Mouse (Mus musculus): Measurements from ENCODE around the gene Prkd3. TPM values are rescaled to one million over a fixed set of nuclear protein-coding genes. Genes with fewer than 3 reads are reported as not detected.
A peak's percentile ranks its signal among the peaks of the same experiment; 100 is the strongest.

Prkd3 gene
- polyA plus RNA-seq, 1 experiment from 2014 or later, result 12.9 TPM

GRCm38 (mm10) chr17:78916369-78916813 lies 104.2 kb downstream of the Prkd3 start, which contains the start of gene Cebpzos:
Cebpzos (plus strand) TSS chr17:78916500.
- under 1% methylated on average over 37 of the region's 37 CpGs for WGBS (ENCODE audit: insufficient replicate concordance)
- peaks cover 28% of the 10 kb centered on the region for H3K4me1 ChIP-seq

GRCm38 (mm10) chr17:78915772-78916171 lies 104.8 kb downstream of the Prkd3 start:
- Histone ChIP-seq H3K9ac (peak overlapping the region; percentile 80), H3K4me3 (peak overlapping the region; percentile 78), H3K27ac (peak overlapping the region; percentile 87), H3K27me3 (replicated peaks) (no peaks in the 10 kb centered on the region), H3K36me3 (peaks cover 25% of the 10 kb centered on the region), H3K9me3 (replicated peaks) (no peaks in the 10 kb centered on the region), H3K4me2 (peak overlapping the region; percentile 85), H3K4me1 (peaks cover 28% of the 10 kb centered on the region)
- ATAC-seq, result 0 out of 2 replicates have a peak, but pooled peaks have one; percentile 0
- 47% methylated on average over 6 of the region's 6 CpGs for WGBS (ENCODE audit: insufficient replicate concordance)

More at GRCm38 (mm10) chr17:78916369-78916813, 104.2 kb downstream of the Prkd3 start, which contains the start of gene Cebpzos:
- Histone ChIP-seq H3K9me3 (replicated peaks) (no peaks in the 10 kb centered on the region), H3K4me2 (peak within 1 kb of the TSS; percentile 85), H3K27ac (peak within 1 kb of the TSS; percentile 87), H3K36me3 (peaks cover 30% of the 10 kb centered on the region), H3K4me3 (peak within 1 kb of the TSS; percentile 78), H3K9ac (peak within 1 kb of the TSS; percentile 80), H3K27me3 (replicated peaks) (no peaks in the 10 kb centered on the region)
- ATAC-seq, result peak; percentile 95

- Histone ChIP-seq H3K27me3 (replicated peaks) (no peaks in the 10 kb centered on the region), H3K9ac (no peak overlapping the region), H3K4me1 (peaks cover 28% of the 10 kb centered on the region), H3K4me3 (no peak overlapping the region), H3K36me3 (peaks cover 9% of the 10 kb centered on the region), H3K9me3 (replicated peaks) (no peaks in the 10 kb centered on the region), H3K4me2 (peak overlapping the region; percentile 64; the same call in 1 of the 2 replicates), H3K27ac (no peak overlapping the region)
- 70% methylated on average over 3 of the region's 3 CpGs for WGBS (ENCODE audit: insufficient replicate concordance)
- ATAC-seq, result no peak
Observed at GRCm38 (mm10) chr17:78913921-78914320, 106.7 kb downstream of the Prkd3 start.

- peak; percentile 38; the same call in 1 of the 2 replicates for ATAC-seq
- H3K9ac ChIP-seq, result peak overlapping the region; percentile 8; the same call in 1 of the 2 replicates
- peaks cover under 1% of the 10 kb centered on the region; the same call in 1 of the 2 replicates for H3K36me3 ChIP-seq
- peaks cover 28% of the 10 kb centered on the region for H3K4me1 ChIP-seq
- 24% methylated on average over 6 of the region's 6 CpGs for WGBS (ENCODE audit: insufficient replicate concordance)
- peak overlapping the region; percentile 50 for H3K4me3 ChIP-seq
- no peak overlapping the region for H3K27ac ChIP-seq
- no peaks in the 10 kb centered on the region for H3K27me3 ChIP-seq (replicated peaks)
- H3K9me3 ChIP-seq (replicated peaks), result no peaks in the 10 kb centered on the region
- H3K4me2 ChIP-seq, result peak overlapping the region; percentile 64
Observed at GRCm38 (mm10) chr17:78912861-78913281, 107.7 kb downstream of the Prkd3 start.

- H3K9me3 ChIP-seq (replicated peaks), result no peaks in the 10 kb centered on the region
- H3K27ac ChIP-seq, result no peak overlapping the region
- no peak overlapping the region for H3K9ac ChIP-seq
- H3K4me3 ChIP-seq, result no peak overlapping the region
- no peak for ATAC-seq
- H3K4me2 ChIP-seq, result no peak overlapping the region
- H3K27me3 ChIP-seq (replicated peaks), result no peaks in the 10 kb centered on the region
- H3K36me3 ChIP-seq, result no peaks in the 10 kb centered on the region
- WGBS (ENCODE audit: insufficient replicate concordance), result 53% methylated on average over 2 of the region's 2 CpGs
- H3K4me1 ChIP-seq, result peaks cover 12% of the 10 kb centered on the region; the same call in 1 of the 2 replicates
Observed at GRCm38 (mm10) chr17:78909374-78909773, 111.2 kb downstream of the Prkd3 start.

- no peak for ATAC-seq
Observed at GRCm38 (mm10) chr17:78906892-78907291, 113.7 kb downstream of the Prkd3 start, which contains the start of gene Sult6b1. Sult6b1 (minus strand) TSS chr17:78906992.

GRCm38 (mm10) chr17:78903158-78903557 lies 117.5 kb downstream of the Prkd3 start:
- no peak overlapping the region for H3K4me3 ChIP-seq
- no peaks in the 10 kb centered on the region for H3K27me3 ChIP-seq (replicated peaks)
- 57% methylated on average over 2 of the region's 2 CpGs for WGBS (ENCODE audit: insufficient replicate concordance)
- no peak overlapping the region for H3K27ac ChIP-seq
- no peaks in the 10 kb centered on the region for H3K9me3 ChIP-seq (replicated peaks)
- ATAC-seq, result no peak
- H3K4me2 ChIP-seq, result no peak overlapping the region
- H3K4me1 ChIP-seq, result 0 out of 2 replicates have a peak, but pooled peaks cover 3% of the 10 kb centered on the region
- no peaks in the 10 kb centered on the region for H3K36me3 ChIP-seq
- no peak overlapping the region for H3K9ac ChIP-seq

More at GRCm38 (mm10) chr17:78906892-78907291, 113.7 kb downstream of the Prkd3 start, which contains the start of gene Sult6b1:
- no peaks in the 10 kb centered on the region for H3K9me3 ChIP-seq (replicated peaks)
- H3K4me1 ChIP-seq, result 0 out of 2 replicates have a peak, but pooled peaks cover 3% of the 10 kb centered on the region
- WGBS (ENCODE audit: insufficient replicate concordance), result 68% methylated on average over 5 of the region's 5 CpGs
- H3K36me3 ChIP-seq, result no peaks in the 10 kb centered on the region
- no peak within 1 kb of the TSS for H3K4me2 ChIP-seq
- no peaks in the 10 kb centered on the region for H3K27me3 ChIP-seq (replicated peaks)
- no peak within 1 kb of the TSS for H3K9ac ChIP-seq
- no peak within 1 kb of the TSS for H3K27ac ChIP-seq
- H3K4me3 ChIP-seq, result no peak within 1 kb of the TSS

Other genes with a start within 250 kb of the Prkd3 start
- gene Heatr5b, start 185.5 kb downstream of the Prkd3 start, polyA plus RNA-seq (2016; fragmentation: Nextera tagmentation; extraction: Ambion mirVana), result 6.8 and 7.6 TPM in 2 replicates
- 20.3 and 20.8 TPM in 2 replicates for gene Gpatch11, start 185.2 kb downstream of the Prkd3 start, polyA plus RNA-seq (2016; fragmentation: Nextera tagmentation; extraction: Ambion mirVana)
- gene Eif2ak2, start 138.2 kb downstream of the Prkd3 start, polyA plus RNA-seq (2016; fragmentation: Nextera tagmentation; extraction: Ambion mirVana), result 10.3 and 12.0 TPM in 2 replicates
- gene Sult6b1, start 113.8 kb downstream of the Prkd3 start, polyA plus RNA-seq (2016; fragmentation: Nextera tagmentation; extraction: Ambion mirVana), result 0.12 TPM in 1 of 2 replicates, not detected in the other
- 56.2 and 59.7 TPM in 2 replicates for gene Cebpzos, start 104.3 kb downstream of the Prkd3 start, polyA plus RNA-seq (2016; fragmentation: Nextera tagmentation; extraction: Ambion mirVana)
- 51.3 and 53.5 TPM in 2 replicates for gene Cebpz, start 83.8 kb downstream of the Prkd3 start, polyA plus RNA-seq (2016; fragmentation: Nextera tagmentation; extraction: Ambion mirVana)
- gene Ndufaf7, start 83.7 kb downstream of the Prkd3 start, polyA plus RNA-seq (2016; fragmentation: Nextera tagmentation; extraction: Ambion mirVana), result 38.7 and 41.8 TPM in 2 replicates
- gene Qpct, start 31.1 kb upstream of the Prkd3 start, polyA plus RNA-seq (2016; fragmentation: Nextera tagmentation; extraction: Ambion mirVana), result 10.0 and 11.7 TPM in 2 replicates